Mouse (Mus musculus): ENCODE measurements at regions not wholly inside any gene's neighbourhood (a gene's known extent, or its start where the extent isn't known, plus 50 kb on each side); places are given as distances from the start of the nearest gene placed in this dataset.
A peak's percentile ranks its signal among the peaks of the same experiment; 100 is the strongest.

DNA sequence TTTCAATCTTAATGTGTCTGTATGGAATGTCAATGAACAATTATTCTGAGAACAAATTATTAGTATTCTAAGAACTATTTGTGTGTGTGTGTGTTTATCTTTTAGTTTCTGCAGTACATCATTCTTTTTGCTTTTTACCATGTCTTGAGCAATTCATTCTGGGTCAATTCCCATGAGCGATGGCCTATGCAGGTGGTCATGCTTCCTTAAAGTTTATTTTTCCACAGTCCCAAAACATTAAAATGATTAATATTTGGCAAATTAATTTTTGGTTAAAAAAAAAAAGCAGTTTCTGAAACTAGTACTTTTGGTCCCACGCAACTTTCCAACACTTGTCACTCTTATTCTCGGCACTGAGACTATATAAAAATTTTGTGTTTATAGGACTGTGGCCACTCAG is 416.8 kb upstream of the Rgmb start:
- intact Hi-C loops (cut with DNase I), result no loop called here
- no peak for DNase-seq (ENCODE audit: extremely low spot score in 1 of 2, low spot score in 2 of 2)

DNA sequence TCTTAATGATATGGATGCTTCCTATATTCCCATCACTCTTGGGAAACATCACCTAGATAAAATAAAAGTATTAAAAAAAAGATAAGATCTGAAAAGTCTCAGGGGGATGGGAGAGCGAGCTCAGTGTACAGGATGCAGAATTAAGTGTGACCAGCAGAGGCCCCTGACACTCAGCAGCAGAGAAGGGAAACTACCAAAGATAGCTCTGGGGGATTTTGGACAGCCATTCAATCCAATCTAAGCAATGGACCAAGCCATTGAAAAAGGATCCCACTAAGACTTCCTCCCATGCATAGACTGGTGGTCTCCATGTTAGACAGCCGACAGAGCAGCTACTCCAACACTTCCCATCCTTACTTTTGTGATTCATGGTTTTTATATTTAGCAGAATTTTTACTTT is 390.4 kb upstream of the Rgmb start:
- no peak for DNase-seq (ENCODE audit: extremely low spot score in 1 of 2, low spot score in 2 of 2)

DNA sequence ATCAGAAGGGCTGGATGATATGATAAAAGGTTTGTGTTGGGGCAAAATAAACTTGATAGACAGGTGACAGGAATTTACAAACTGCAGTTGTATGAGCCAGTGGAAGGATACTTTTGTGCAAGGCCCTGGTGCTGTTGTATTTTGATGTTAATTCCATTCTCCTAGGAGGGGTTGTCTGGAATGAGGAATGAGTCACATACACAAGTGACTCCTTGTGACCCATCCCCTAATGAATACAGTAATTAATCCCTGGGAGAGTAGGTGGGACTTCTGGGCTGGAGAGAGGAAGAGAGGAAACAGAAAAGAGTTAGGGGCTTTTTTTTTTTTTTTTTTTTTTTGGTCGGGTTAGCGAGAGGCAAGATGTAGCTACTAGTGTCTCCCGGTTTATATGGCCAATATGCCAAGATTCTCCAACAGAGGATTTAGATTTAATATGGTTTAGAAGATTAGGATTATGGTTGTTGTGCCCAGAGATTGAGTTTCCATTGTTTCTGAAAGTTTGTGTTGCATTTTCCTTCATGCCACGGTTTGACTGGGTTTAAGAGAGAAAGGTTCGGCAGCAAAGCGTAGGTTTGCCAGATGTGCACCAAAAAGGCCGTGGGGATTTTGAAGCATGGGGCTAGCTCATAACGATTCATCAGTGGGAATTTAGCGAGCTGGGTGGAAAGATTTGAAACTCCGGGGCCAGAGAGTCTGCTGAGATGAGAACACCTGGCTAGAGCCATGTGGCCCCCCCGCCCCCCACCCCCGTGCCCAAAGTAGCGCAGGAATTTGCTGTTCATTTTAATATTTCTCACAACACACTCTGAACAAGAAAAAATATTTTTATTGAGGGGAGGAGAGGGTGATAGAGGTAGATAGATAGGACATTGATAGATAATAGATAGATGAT is 389.1 kb upstream of the Rgmb start:
- intact Hi-C loops (cut with DNase I), result no loop called here

More for the DNA sequence above, 390.4 kb upstream of the Rgmb start:
- intact Hi-C loops (cut with DNase I), result no loop called here

DNA sequence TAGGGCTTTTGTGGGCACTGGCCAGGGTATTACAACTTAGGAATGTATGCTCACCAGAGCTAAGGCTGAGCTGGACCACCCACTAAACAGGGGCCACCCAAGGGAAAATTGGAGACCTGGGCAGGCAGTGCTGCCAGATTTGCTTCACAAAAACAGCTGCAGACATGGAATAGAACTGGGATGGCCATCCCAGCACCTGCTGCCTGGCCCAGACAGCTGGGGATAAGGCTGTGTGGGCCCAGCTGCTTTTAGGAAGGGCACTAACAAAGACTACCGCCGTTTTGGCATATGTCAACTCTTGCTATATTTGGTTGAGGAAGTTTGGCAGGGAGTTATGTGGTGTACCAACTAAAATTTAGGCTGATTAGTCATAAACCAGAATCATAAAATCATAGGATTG is 387.8 kb upstream of the Rgmb start:
- intact Hi-C loops (cut with DNase I), result no loop called here
- DNase-seq (ENCODE audit: extremely low spot score in 1 of 2, low spot score in 2 of 2), result no peak

More for the DNA sequence above, 389.1 kb upstream of the Rgmb start:
- no peak for DNase-seq (ENCODE audit: extremely low spot score in 1 of 2, low spot score in 2 of 2)

DNA sequence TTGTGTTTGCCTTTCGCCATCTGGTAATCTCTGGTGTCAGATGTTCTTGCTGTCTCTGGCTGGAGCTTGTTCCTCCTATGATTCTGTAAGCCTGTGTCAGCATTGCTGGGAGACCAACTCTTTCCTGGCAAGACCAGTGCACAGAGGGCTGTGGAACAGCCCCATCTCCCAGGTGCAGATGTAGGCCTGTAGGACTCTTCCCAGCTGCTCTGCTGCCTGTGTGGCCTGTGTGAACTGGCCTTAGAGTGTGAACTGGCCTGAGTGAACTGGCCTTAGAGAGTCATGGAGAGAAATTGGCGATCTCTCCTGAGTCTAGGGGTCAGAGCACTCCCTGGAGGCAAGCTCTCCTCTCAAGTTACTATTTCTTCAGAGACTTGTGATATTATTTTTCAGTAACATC is 386.0 kb upstream of the Rgmb start:
- intact Hi-C loops (cut with DNase I), result no loop called here
- DNase-seq (ENCODE audit: extremely low spot score in 1 of 2, low spot score in 2 of 2), result no peak

DNA sequence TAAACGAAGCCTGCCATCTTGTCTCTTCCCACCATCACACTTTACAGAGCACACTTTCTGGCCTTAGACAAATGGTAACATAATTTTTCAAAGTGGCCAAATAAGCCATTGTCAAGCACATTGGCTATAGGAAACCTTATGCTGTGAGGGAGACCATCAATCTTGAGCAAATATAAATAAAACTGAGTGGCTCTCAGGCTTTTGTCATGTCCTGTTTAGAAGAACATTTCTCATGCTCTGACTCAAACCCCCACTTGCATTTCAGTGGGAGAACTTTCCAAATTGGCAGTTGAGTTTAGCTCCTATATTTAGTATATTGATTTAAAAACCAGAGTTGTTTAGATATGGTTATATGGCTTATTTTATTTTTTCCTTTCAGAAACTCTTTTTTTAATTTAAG is 362.8 kb upstream of the Rgmb start:
- no peak for DNase-seq (ENCODE audit: extremely low spot score in 1 of 2, low spot score in 2 of 2)
- intact Hi-C loops (cut with DNase I), result no loop called here

DNA sequence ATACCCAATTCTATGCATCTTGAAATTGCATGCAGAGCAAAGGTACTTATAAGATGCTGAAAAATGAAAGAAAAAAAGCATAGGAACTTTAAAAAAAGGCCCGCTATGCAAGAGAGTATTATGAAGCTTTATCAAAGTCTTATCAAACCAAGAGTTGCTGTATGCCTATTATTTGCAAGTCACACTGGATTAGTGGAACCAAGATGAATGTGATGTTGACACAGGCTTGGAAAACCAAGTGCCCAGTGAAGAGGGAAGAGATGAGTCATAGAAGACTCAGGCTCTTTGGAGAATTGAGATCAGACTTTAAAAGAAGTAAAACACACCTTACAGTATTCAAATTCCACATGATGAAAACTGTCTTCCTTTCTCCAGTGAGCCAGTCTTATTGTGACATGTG is 350.0 kb upstream of the Rgmb start:
- intact Hi-C loops (cut with DNase I), result no loop called here
- no peak for DNase-seq (ENCODE audit: extremely low spot score in 1 of 2, low spot score in 2 of 2)

DNA sequence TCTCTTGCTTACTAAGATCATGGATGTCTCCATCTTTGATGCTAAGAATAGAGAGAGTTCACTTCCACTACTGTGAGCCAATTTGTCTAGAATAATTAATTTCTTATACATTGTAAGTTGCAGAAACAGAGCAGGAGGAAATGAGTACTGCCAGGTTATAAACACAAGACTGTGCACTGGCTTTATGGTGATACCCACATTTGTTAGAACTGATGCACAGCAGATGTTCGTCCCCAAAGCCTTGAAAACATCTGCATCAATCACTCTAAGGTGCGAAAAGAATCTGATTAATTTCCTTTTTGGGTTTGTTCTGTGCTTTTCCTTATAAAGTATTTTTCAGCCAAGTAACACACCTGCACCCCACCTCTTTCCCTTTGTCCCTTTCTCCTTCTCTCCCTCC is 347.3 kb upstream of the Rgmb start:
- intact Hi-C loops (cut with DNase I), result no loop called here
- DNase-seq (ENCODE audit: extremely low spot score in 1 of 2, low spot score in 2 of 2), result no peak

DNA sequence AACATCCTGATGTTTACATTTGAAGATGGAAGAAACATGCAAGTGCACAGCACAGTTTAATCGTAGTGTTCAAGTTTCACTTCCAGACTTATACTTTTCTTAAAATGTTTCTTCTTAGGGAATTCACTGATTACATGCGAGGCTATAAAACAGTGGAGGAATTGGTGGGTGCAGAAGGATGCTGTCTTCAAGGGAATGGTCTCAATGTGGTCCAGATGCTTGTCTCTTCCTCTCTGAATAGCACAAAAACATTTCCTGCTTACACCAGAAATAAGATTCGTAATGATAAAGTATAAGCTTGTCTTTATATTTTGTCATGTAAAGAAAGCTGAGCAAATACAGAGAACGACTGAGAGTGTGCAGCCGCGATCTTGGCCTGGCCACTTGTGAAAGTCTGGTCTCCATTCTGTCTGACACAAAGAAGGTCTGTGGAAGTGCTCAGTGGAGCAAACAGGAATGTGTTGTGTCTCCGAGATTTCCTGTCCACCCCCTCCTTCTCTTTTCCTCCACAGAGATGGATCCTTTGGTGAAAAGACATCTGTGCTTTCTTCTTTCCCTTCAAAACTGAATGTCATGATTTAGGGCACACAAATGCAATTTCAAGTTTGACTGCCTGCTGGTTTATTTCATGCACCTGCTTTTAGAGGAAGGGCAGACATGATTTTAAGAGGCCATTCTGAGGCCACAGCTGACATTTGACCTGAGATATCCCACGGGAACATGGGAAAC is 346.1 kb upstream of the Rgmb start:
- intact Hi-C loops (cut with DNase I), result no loop called here
- peak in 1 of 2 experiments; percentile 3 for DNase-seq (ENCODE audit: extremely low spot score in 1 of 2, low spot score in 2 of 2)

DNA sequence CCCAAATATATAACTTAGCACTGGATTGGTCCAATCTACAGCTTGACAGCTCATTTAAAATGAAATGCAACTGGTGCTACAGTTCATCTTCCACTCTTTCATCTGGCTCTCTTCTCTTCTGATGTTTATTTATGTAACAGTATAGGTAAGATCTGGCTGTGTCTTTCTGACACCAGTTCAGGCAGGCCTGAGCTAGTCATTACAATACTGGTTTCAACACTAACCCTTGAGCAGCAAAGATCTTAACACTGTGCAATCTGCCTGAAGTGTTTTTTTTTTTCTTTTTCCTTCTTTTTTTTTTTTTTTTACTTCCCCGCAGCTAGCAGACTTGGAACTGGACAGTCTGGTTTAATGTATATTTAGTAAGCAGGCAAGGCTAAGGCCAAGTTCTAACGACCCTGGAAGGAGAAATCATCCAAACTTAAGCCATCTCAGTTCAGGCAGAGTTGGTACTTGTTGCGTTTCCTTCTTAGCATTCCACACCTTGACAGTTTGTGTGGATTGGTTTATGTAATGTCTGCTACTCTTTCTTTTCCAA is 342.8 kb upstream of the Rgmb start:
- DNase-seq (ENCODE audit: extremely low spot score in 1 of 2, low spot score in 2 of 2), result no peak
- intact Hi-C loops (cut with DNase I), result no loop called here

DNA sequence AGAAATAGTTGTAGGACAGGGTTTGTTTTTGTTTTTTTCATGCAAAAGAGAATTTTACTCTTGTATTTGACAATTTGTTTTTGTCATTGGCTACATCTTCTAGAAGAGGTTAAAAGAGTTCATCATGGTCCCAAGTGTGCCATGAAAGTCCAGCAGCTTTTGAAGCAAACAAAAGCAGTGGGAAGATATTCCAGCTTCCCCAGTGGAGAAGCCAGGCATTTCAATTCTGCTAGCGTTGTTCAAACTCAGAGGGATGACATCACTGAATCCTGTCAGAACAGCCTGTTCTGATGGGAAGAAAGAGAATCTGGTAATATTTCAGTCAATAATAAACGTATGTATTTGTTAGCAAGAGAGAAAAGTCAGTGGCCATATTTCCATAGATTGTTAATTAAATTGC is 335.9 kb upstream of the Rgmb start:
- intact Hi-C loops (cut with DNase I), result no loop called here

DNA sequence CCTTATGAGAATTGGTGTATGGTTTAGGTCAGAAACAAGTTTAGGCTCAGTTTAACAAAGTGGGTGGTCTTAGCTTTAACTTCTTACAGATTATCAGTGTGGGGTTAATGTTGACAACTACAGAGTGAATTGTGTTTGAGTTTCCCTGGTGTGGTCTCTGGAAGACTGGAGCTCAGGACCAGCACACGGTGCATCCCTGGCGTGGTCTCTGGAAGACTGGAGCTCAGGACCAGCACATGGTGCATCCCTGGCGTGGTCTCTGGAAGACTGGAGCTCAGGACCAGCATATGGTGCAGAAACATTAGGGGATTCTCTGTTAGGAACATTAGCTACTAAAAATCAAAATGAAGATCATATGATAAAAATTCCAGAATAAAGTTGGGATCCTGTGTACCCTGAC is 327.3 kb upstream of the Rgmb start:
- no peak for DNase-seq (ENCODE audit: extremely low spot score in 1 of 2, low spot score in 2 of 2)
- intact Hi-C loops (cut with DNase I), result no loop called here

More for the DNA sequence above, 335.9 kb upstream of the Rgmb start:
- no peak for DNase-seq (ENCODE audit: extremely low spot score in 1 of 2, low spot score in 2 of 2)

DNA sequence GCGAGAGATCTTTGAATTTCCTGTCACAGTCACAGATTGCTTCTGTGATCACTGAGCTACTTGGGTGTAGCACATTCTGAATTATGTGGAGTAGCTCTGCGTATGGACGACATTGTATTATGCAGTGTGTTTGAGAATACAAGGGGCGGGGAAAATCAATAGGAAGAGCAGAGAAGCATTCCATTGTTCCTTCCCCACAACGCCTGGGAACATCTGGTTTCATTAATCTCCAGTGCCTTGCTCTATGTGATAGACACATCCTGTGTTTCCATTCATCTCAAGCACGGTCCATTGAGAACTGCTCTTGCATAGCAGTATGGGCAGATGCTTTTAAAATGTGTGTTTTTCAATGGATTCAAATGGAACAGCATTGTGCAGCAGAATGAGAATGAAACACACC is 326.9 kb upstream of the Rgmb start:
- DNase-seq (ENCODE audit: extremely low spot score in 1 of 2, low spot score in 2 of 2), result no peak
- intact Hi-C loops (cut with DNase I), result no loop called here

DNA sequence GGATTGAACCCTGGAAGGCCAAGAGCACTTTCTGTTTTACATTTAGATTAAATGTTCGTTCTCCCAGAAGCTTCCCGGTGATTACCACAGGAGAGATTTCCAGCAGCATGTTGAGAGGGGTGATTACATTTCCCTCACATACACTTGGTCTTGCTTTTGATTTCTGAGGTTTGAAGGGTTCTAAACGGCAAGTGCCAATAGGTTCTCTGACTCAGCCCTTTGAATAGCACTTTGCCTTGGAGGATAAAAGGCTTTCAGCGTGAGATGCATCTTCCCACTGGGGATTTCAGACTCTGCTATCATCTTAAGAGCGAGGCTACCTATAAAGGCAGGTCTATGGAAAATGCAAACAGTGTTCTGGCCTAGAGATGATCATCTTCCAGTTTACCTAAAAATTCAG is 326.3 kb upstream of the Rgmb start:
- no peak for DNase-seq (ENCODE audit: extremely low spot score in 1 of 2, low spot score in 2 of 2)

DNA sequence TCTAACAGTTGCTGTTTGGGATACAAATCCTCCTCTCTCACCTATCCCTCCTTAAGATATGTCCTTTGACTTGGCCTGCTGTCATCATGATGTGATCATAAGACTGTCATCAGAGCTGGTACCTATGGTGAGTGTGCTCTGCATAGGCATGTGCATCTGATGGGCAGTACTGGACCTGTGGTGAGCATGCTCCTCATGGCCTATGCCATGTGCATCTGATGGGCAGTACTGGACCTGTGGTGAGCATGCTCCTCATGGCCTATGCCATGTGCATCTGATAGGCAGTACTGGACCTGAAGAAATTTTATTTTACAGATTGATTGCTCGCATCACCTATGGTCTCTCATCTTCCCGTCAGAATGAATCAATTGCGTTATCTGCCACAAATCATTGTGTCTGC is 325.8 kb upstream of the Rgmb start:
- DNase-seq (ENCODE audit: extremely low spot score in 1 of 2, low spot score in 2 of 2), result no peak
- intact Hi-C loops (cut with DNase I), result no loop called here

More for the DNA sequence above, 326.3 kb upstream of the Rgmb start:
- intact Hi-C loops (cut with DNase I), result no loop called here

DNA sequence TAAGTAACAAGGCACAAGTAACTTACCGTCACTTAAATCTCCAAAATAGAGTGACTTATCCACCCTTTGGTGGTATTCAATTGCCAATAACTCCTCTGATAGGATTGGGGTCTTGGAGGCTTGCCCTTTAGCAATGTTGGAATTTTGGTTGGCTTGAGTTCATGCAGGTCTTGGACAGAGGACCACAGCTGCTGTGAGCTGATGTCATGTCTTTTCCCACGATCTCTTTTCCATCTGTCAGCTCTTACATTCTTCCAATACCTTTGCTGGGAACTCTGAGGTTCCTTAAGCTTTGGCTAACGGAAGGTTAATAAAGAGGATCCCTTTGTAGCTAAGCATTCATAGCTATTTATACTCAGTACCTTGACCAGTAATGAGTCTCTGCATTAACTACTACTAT is 324.7 kb upstream of the Rgmb start:
- DNase-seq (ENCODE audit: extremely low spot score in 1 of 2, low spot score in 2 of 2), result no peak
- intact Hi-C loops (cut with DNase I), result no loop called here

Data from left cerebral cortex, postnatal 10 days (tissue).